Mouse (Mus musculus): ENCODE data around the gene Ptpn1. TPM values are rescaled to one million over a fixed set of nuclear protein-coding genes. Genes with fewer than 3 reads are reported as not detected.

Gene Ptpn1
- polyA plus RNA-seq, 1 experiment from 2014 or later, result 104 TPM

- H3K36me3 ChIP-seq (ENCODE audit: poor library complexity, severe bottlenecking), result no peaks in the 10 kb centered on the region
- ATAC-seq, result no peak
- 85% methylated on average over 11 of the region's 11 CpGs for WGBS
Observed at GRCm38 (mm10) chr2:167903242-167903952, 28.5 kb upstream of the Ptpn1 start.

GRCm38 (mm10) chr2:167904621-167905367 is 27.1 kb upstream of the Ptpn1 start:
- WGBS, result 90% methylated on average over 12 of the region's 12 CpGs
- peaks cover 4% of the 10 kb centered on the region; the same call in 1 of the 2 replicates for H3K27me3 ChIP-seq
- H3K4me1 ChIP-seq, result 0 out of 2 replicates have a peak, but pooled peaks cover 4% of the 10 kb centered on the region
- H3K4me2 ChIP-seq, result no peak overlapping the region
- H3K36me3 ChIP-seq (ENCODE audit: poor library complexity, severe bottlenecking), result no peaks in the 10 kb centered on the region
- H3K4me3 ChIP-seq, result no peak overlapping the region
- H3K9me3 ChIP-seq (replicated peaks), result no peaks in the 10 kb centered on the region
- H3K9ac ChIP-seq, result no peak overlapping the region
- no peak overlapping the region for H3K27ac ChIP-seq
- ATAC-seq, result no peak

More at GRCm38 (mm10) chr2:167903242-167903952, 28.5 kb upstream of the Ptpn1 start:
- Histone ChIP-seq H3K9me3 (replicated peaks) (no peaks in the 10 kb centered on the region), H3K4me3 (no peak overlapping the region), H3K27ac (no peak overlapping the region), H3K9ac (no peak overlapping the region), H3K4me2 (no peak overlapping the region), H3K27me3 (peaks cover 4% of the 10 kb centered on the region; the same call in 1 of the 2 replicates), H3K4me1 (0 out of 2 replicates have a peak, but pooled peaks cover 5% of the 10 kb centered on the region)

DNA sequence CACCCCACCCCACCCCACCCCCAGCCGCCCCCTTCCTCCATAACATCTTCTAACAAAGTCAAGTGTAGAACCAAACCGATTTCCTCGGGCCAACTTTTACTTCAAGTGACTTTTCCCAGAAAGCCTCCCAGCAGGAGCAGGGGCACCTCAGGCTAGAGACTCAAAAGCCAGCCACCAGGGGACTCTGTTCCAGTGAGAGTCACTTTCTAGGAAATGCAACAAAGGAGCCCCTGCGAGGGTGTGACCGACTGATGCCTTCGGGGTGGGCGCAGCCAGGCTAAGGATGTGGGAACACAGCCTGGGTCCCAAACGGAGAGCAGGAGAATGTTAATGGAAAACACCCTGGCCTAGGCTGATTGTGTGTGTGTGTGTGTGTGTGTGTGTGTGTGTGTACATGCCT is 26.3 kb upstream of the Ptpn1 start:
- Histone ChIP-seq H3K4me1 (no peaks in the 10 kb centered on the region), H3K9ac (no peak overlapping the region), H3K27ac (no peak overlapping the region), H3K36me3 (ENCODE audit: poor library complexity, severe bottlenecking) (no peaks in the 10 kb centered on the region), H3K9me3 (replicated peaks) (no peaks in the 10 kb centered on the region), H3K4me2 (no peak overlapping the region), H3K27me3 (peaks cover 4% of the 10 kb centered on the region; the same call in 1 of the 2 replicates), H3K4me3 (no peak overlapping the region)
- no peak for ATAC-seq
- 53% methylated on average over 8 of the region's 8 CpGs for WGBS

GRCm38 (mm10) chr2:167906729-167907128 is 25.1 kb upstream of the Ptpn1 start:
- no peaks in the 10 kb centered on the region for H3K27me3 ChIP-seq
- no peaks in the 10 kb centered on the region for H3K9me3 ChIP-seq (replicated peaks)
- no peaks in the 10 kb centered on the region for H3K4me1 ChIP-seq
- H3K36me3 ChIP-seq (ENCODE audit: poor library complexity, severe bottlenecking), result no peaks in the 10 kb centered on the region
- H3K9ac ChIP-seq, result no peak overlapping the region
- no peak overlapping the region for H3K4me2 ChIP-seq
- no peak overlapping the region for H3K27ac ChIP-seq
- ATAC-seq, result no peak
- H3K4me3 ChIP-seq, result no peak overlapping the region

DNA sequence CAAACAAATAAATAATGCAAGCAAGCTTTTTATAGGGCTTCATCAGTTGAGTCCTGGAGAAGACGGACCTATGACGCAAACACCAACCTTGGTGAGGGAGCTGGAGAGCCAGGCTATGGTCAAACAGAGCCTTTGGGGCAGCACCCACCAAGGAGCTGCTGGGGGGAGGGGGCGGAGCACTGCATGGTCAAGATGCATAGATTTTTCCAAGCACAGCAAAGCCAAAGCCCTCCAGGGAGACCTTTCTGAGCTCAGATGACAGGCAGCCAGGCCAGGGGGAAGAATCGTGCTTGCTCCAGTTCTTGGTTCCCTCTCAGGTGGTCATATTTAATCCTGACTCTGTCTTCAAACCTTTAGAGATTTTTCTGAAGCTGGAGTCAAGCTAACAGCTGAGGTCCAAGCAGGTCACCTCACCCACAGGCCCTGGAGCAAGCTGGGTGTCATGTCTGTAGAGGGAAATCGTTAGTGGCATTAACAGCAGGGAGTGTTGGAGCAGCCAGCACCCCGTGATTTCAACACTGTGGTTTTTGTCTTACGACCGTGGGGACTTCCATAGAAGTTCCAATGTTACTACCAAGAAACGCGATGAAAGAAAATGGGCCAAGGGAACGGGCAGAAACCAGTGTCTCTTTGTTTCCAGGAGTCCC is 22.2 kb upstream of the Ptpn1 start:
- WGBS, result 69% methylated on average over 11 of the region's 11 CpGs
- H3K9me3 ChIP-seq (replicated peaks), result peaks cover 5% of the 10 kb centered on the region
- no peak overlapping the region for H3K4me3 ChIP-seq
- no peak overlapping the region for H3K4me2 ChIP-seq
- H3K9ac ChIP-seq, result no peak overlapping the region
- no peak for ATAC-seq
- no peaks in the 10 kb centered on the region for H3K27me3 ChIP-seq
- no peaks in the 10 kb centered on the region for H3K4me1 ChIP-seq
- H3K27ac ChIP-seq, result no peak overlapping the region
- no peaks in the 10 kb centered on the region for H3K36me3 ChIP-seq (ENCODE audit: poor library complexity, severe bottlenecking)

GRCm38 (mm10) chr2:167910178-167910540 is 21.7 kb upstream of the Ptpn1 start:
- Histone ChIP-seq H3K9ac (no peak overlapping the region), H3K4me3 (no peak overlapping the region), H3K27ac (no peak overlapping the region), H3K4me2 (no peak overlapping the region), H3K36me3 (ENCODE audit: poor library complexity, severe bottlenecking) (no peaks in the 10 kb centered on the region), H3K4me1 (no peaks in the 10 kb centered on the region), H3K9me3 (replicated peaks) (peaks cover 5% of the 10 kb centered on the region), H3K27me3 (no peaks in the 10 kb centered on the region)
- ATAC-seq, result no peak
- WGBS, result 72% methylated on average over 3 of the region's 3 CpGs

- no peak overlapping the region for H3K4me3 ChIP-seq
- no peak overlapping the region for H3K4me2 ChIP-seq
- H3K9ac ChIP-seq, result no peak overlapping the region
- ATAC-seq, result no peak
- WGBS, result 93% methylated on average over 5 of the region's 5 CpGs
- H3K9me3 ChIP-seq (replicated peaks), result peaks cover 5% of the 10 kb centered on the region
- no peaks in the 10 kb centered on the region for H3K36me3 ChIP-seq (ENCODE audit: poor library complexity, severe bottlenecking)
- H3K27me3 ChIP-seq, result no peaks in the 10 kb centered on the region
- H3K4me1 ChIP-seq, result no peaks in the 10 kb centered on the region
- no peak overlapping the region for H3K27ac ChIP-seq
Observed at GRCm38 (mm10) chr2:167911511-167911910, 20.3 kb upstream of the Ptpn1 start.

GRCm38 (mm10) chr2:167919081-167919480 is 12.8 kb upstream of the Ptpn1 start:
- no peaks in the 10 kb centered on the region for H3K9me3 ChIP-seq (replicated peaks)
- WGBS, result 48% methylated on average over 1 of the region's 1 CpGs
- no peak for ATAC-seq
- H3K36me3 ChIP-seq (ENCODE audit: poor library complexity, severe bottlenecking), result no peaks in the 10 kb centered on the region
- H3K4me3 ChIP-seq, result no peak overlapping the region
- H3K9ac ChIP-seq, result no peak overlapping the region
- H3K4me2 ChIP-seq, result no peak overlapping the region
- no peak overlapping the region for H3K27ac ChIP-seq
- H3K27me3 ChIP-seq, result no peaks in the 10 kb centered on the region
- no peaks in the 10 kb centered on the region for H3K4me1 ChIP-seq

GRCm38 (mm10) chr2:167920041-167920440 is 11.8 kb upstream of the Ptpn1 start:
- Histone ChIP-seq H3K9me3 (replicated peaks) (no peaks in the 10 kb centered on the region), H3K9ac (no peak overlapping the region), H3K27me3 (no peaks in the 10 kb centered on the region), H3K36me3 (ENCODE audit: poor library complexity, severe bottlenecking) (no peaks in the 10 kb centered on the region), H3K4me1 (peaks cover 9% of the 10 kb centered on the region), H3K4me2 (no peak overlapping the region), H3K4me3 (no peak overlapping the region), H3K27ac (no peak overlapping the region)
- WGBS, result 86% methylated on average over 11 of the region's 11 CpGs
- ATAC-seq, result no peak

- Histone ChIP-seq H3K4me3 (no peak overlapping the region), H3K27me3 (no peaks in the 10 kb centered on the region), H3K9me3 (replicated peaks) (no peaks in the 10 kb centered on the region), H3K4me1 (peaks cover 12% of the 10 kb centered on the region), H3K9ac (no peak overlapping the region), H3K27ac (no peak overlapping the region), H3K36me3 (ENCODE audit: poor library complexity, severe bottlenecking) (no peaks in the 10 kb centered on the region), H3K4me2 (no peak overlapping the region)
- WGBS, result 84% methylated on average over 9 of the region's 9 CpGs
- ATAC-seq, result no peak
Observed at GRCm38 (mm10) chr2:167920960-167921495, 10.8 kb upstream of the Ptpn1 start.

- H3K36me3 ChIP-seq (ENCODE audit: poor library complexity, severe bottlenecking), result no peaks in the 10 kb centered on the region
- H3K9ac ChIP-seq, result no peak overlapping the region
Observed at GRCm38 (mm10) chr2:167921823-167922222, 10.0 kb upstream of the Ptpn1 start.

DNA sequence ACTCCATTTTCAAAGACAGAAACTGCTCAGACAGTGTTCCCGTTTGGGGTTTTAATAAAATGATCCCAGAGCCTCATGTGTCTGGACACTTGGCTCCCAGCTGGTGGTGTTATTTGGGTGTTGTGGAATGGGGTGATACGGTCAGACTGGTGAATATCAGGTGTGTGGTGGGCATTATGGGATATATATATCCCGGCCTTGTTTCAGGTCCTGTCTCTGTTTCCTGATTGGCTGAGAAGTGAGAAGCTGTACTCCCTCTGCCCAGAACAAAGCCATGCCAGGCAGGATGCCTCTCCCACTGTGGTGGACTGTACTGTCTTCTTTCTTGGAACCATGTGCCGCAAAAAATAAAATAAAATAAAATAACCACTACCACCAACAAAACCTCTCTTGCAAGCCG is 7.8 kb upstream of the Ptpn1 start:
- H3K9me3 ChIP-seq (replicated peaks), result no peaks in the 10 kb centered on the region
- H3K36me3 ChIP-seq (ENCODE audit: poor library complexity, severe bottlenecking), result no peaks in the 10 kb centered on the region
- WGBS, result 87% methylated on average over 5 of the region's 5 CpGs
- peaks cover 12% of the 10 kb centered on the region for H3K4me1 ChIP-seq
- H3K4me2 ChIP-seq, result no peak overlapping the region
- no peak overlapping the region for H3K9ac ChIP-seq
- ATAC-seq, result no peak
- H3K27ac ChIP-seq, result no peak overlapping the region
- H3K27me3 ChIP-seq, result no peaks in the 10 kb centered on the region
- H3K4me3 ChIP-seq, result no peak overlapping the region

More at GRCm38 (mm10) chr2:167921823-167922222, 10.0 kb upstream of the Ptpn1 start:
- ATAC-seq, result no peak
- peaks cover 12% of the 10 kb centered on the region for H3K4me1 ChIP-seq
- no peak overlapping the region for H3K4me3 ChIP-seq
- H3K27me3 ChIP-seq, result no peaks in the 10 kb centered on the region
- no peaks in the 10 kb centered on the region for H3K9me3 ChIP-seq (replicated peaks)
- H3K4me2 ChIP-seq, result no peak overlapping the region
- WGBS, result 85% methylated on average over 8 of the region's 8 CpGs
- H3K27ac ChIP-seq, result no peak overlapping the region

Measured in forebrain, embryonic 13.5 days (tissue).